Mouse (Mus musculus): ENCODE measurements at regions not wholly inside any gene's neighbourhood (a gene's known extent, or its start where the extent isn't known, plus 50 kb on each side); places are given as distances from the start of the nearest gene placed in this dataset.

DNA sequence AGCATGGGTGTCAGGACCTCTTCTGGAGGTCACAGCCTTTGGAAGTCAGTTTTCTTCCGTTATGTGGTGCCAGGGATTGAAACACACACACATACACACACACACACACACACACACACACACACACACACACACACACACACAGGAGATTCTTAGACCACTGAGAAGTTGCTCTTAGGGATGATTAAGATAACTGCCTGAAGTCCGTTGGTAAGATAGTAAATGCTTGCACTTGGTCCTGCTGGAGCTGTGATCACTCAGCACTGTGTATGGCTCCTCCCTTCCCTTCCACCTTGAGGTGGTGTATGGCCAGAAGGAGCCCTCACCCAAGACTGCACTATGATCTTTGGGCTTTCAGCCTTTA is 118.7 kb upstream of the Slc22a12 start:
- H3K36me3 ChIP-seq (ENCODE audit: insufficient read depth, low read length): no peaks in the 10 kb centered on the region
- TF ChIP-seq CTCF (IDR thresholded peaks at IDR 0.05; ENCODE audit: low read depth): no peak
- no peaks in the 10 kb centered on the region for H3K9me3 ChIP-seq (replicated peaks; ENCODE audit: low read length)
- no peak for ATAC-seq (replicated peaks; ENCODE audit: low FRiP score, low read depth)
- no peaks in the 10 kb centered on the region for H3K4me1 ChIP-seq (replicated peaks; ENCODE audit: insufficient read depth, low read length)
- no peak overlapping the region for H3K4me2 ChIP-seq (ENCODE audit: low read length)
- no peak for DNase-seq (ENCODE audit: low spot score)
- no peaks in the 10 kb centered on the region for H3K27me3 ChIP-seq (ENCODE audit: insufficient read depth, low read length)
- H3K9ac ChIP-seq (ENCODE audit: low read depth, low read length): no peak overlapping the region
- no peak overlapping the region for H3K4me3 ChIP-seq (replicated peaks; ENCODE audit: low read depth, low read length)
- H3K27ac ChIP-seq: no peak overlapping the region
- 50% methylated on average over 2 of the region's 2 CpGs for WGBS

DNA sequence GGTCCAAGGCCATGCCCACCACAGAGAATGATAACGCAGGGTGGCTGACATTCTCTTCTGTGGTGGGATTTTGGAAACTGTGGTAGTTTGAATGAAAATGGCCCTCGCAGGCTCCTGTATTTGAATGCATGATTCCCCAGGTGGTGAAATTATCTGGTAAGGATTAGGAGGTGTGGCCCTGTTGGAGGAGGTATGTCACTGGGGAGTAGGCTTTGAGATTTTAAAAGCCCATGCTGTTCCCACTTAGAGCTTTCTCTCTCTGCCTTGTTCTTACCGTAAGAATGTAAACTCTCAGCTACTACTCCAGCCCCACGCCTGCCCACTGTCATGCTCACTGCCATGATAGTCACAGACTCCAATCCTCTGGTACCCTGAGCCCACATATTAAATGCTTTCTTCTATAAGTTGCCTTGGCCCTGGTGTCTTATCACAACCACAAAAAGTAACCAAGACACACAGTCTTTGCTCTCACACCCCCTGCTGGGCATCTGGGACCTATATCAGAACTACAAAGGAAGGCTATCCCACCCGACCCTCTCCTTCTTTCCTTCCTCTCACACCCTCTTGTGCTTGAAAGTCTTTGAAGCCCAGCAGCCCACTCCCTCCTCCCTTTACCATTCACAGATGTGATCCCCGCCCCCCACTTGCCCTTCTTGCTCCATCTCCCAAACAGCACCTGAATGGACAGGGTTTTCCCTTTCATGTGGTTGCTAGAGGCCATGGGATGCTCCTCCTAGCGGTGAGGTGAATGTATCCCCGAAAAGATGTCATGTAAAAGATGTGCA is 118.1 kb upstream of the Slc22a12 start:
- Histone ChIP-seq H3K4me2 (ENCODE audit: low read length) (no peak overlapping the region), H3K4me1 (replicated peaks; ENCODE audit: insufficient read depth, low read length) (no peaks in the 10 kb centered on the region), H3K9me3 (replicated peaks; ENCODE audit: low read length) (no peaks in the 10 kb centered on the region), H3K4me3 (replicated peaks; ENCODE audit: low read depth, low read length) (no peak overlapping the region), H3K27ac (no peak overlapping the region), H3K36me3 (ENCODE audit: insufficient read depth, low read length) (no peaks in the 10 kb centered on the region), H3K27me3 (ENCODE audit: insufficient read depth, low read length) (no peaks in the 10 kb centered on the region), H3K9ac (ENCODE audit: low read depth, low read length) (no peak overlapping the region)
- TF ChIP-seq CTCF (IDR thresholded peaks at IDR 0.05; ENCODE audit: low read depth): peak; percentile 43
- no peak for DNase-seq (ENCODE audit: low spot score)
- WGBS: 30% methylated on average over 8 of the region's 8 CpGs
- ATAC-seq (replicated peaks; ENCODE audit: low FRiP score, low read depth): no peak

- Histone ChIP-seq H3K9me3 (replicated peaks; ENCODE audit: low read length) (no peaks in the 10 kb centered on the region), H3K27me3 (ENCODE audit: insufficient read depth, low read length) (no peaks in the 10 kb centered on the region), H3K4me3 (replicated peaks; ENCODE audit: low read depth, low read length) (no peak overlapping the region), H3K36me3 (ENCODE audit: insufficient read depth, low read length) (no peaks in the 10 kb centered on the region), H3K27ac (no peak overlapping the region), H3K4me2 (ENCODE audit: low read length) (no peak overlapping the region), H3K4me1 (replicated peaks; ENCODE audit: insufficient read depth, low read length) (no peaks in the 10 kb centered on the region), H3K9ac (ENCODE audit: low read depth, low read length) (no peak overlapping the region)
- ATAC-seq (replicated peaks; ENCODE audit: low FRiP score, low read depth) (no peak), DNase-seq (ENCODE audit: low spot score) (no peak)
- 90% methylated on average over 8 of the region's 8 CpGs for WGBS
- TF ChIP-seq CTCF (IDR thresholded peaks at IDR 0.05; ENCODE audit: low read depth): no peak
Measured at GRCm38 (mm10) chr19:6660157-6660556, 117.3 kb upstream of the Slc22a12 start.

GRCm38 (mm10) chr19:6654550-6654949 is 111.7 kb upstream of the Slc22a12 start:
- no peaks in the 10 kb centered on the region for H3K9me3 ChIP-seq (replicated peaks; ENCODE audit: low read length)
- H3K4me3 ChIP-seq (replicated peaks; ENCODE audit: low read depth, low read length): no peak overlapping the region
- H3K36me3 ChIP-seq (ENCODE audit: insufficient read depth, low read length): no peaks in the 10 kb centered on the region
- ATAC-seq (replicated peaks; ENCODE audit: low FRiP score, low read depth) (no peak), DNase-seq (ENCODE audit: low spot score) (no peak)
- no peak overlapping the region for H3K9ac ChIP-seq (ENCODE audit: low read depth, low read length)
- H3K27me3 ChIP-seq (ENCODE audit: insufficient read depth, low read length): no peaks in the 10 kb centered on the region
- no peak overlapping the region for H3K4me2 ChIP-seq (ENCODE audit: low read length)
- H3K27ac ChIP-seq: no peak overlapping the region
- H3K4me1 ChIP-seq (replicated peaks; ENCODE audit: insufficient read depth, low read length): no peaks in the 10 kb centered on the region
- WGBS: 85% methylated on average over 5 of the region's 5 CpGs
- TF ChIP-seq CTCF (IDR thresholded peaks at IDR 0.05; ENCODE audit: low read depth): peak; percentile 18; the same call in 1 of the 2 replicates

DNA sequence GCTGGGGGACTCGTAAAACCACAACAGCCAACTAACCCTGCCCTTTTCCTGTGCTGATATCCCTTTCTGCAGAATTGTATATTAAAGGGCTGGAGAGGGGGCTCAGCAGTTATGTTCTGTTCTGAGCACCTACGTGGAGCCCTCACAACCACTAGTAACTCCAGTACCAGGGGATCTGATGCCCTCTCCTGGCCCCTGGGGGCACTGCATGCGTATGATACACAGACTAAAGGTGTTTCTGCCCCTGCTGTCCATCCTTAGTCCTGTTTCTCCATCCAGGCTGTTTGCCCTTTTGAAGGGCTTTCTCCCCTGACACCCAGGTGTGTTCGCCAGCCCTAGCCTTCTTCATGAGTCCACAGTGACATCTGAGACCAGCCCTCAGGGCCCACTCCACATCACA is 109.9 kb upstream of the Slc22a12 start:
- ATAC-seq (replicated peaks; ENCODE audit: low FRiP score, low read depth) (no peak), DNase-seq (ENCODE audit: low spot score) (no peak)
- no peaks in the 10 kb centered on the region for H3K36me3 ChIP-seq (ENCODE audit: insufficient read depth, low read length)
- TF ChIP-seq CTCF (IDR thresholded peaks at IDR 0.05; ENCODE audit: low read depth): peak; percentile 46
- no peaks in the 10 kb centered on the region for H3K4me1 ChIP-seq (replicated peaks; ENCODE audit: insufficient read depth, low read length)
- no peak overlapping the region for H3K4me3 ChIP-seq (replicated peaks; ENCODE audit: low read depth, low read length)
- no peak overlapping the region for H3K27ac ChIP-seq
- 83% methylated on average over 4 of the region's 4 CpGs for WGBS
- H3K9ac ChIP-seq (ENCODE audit: low read depth, low read length): no peak overlapping the region
- no peak overlapping the region for H3K4me2 ChIP-seq (ENCODE audit: low read length)
- H3K9me3 ChIP-seq (replicated peaks; ENCODE audit: low read length): no peaks in the 10 kb centered on the region
- no peaks in the 10 kb centered on the region for H3K27me3 ChIP-seq (ENCODE audit: insufficient read depth, low read length)

DNA sequence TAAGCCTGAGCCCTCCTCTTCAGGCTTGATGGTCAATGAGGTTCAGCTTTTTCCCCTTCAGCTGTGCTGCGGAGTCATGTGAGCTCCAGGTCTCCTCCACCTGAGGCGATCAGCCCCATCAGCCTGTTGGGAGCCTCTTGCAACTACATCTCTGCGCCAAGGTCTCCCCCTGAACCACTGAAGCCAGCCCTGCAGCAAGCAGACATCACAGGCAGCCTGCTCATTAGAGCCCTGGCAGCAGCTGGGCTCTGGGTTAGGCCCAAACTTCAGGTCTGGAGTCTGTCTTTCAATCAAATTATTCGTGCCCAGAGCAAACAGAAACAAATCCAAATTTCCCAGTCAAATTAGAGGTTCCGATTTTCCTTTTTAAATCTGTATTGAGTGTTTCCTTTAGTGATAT is 108.4 kb upstream of the Slc22a12 start:
- TF ChIP-seq CTCF (IDR thresholded peaks at IDR 0.05; ENCODE audit: low read depth): no peak
- no peak overlapping the region for H3K4me3 ChIP-seq (replicated peaks; ENCODE audit: low read depth, low read length)
- H3K9ac ChIP-seq (ENCODE audit: low read depth, low read length): no peak overlapping the region
- no peak for DNase-seq (ENCODE audit: low spot score)
- no peak overlapping the region for H3K27ac ChIP-seq
- H3K36me3 ChIP-seq (ENCODE audit: insufficient read depth, low read length): no peaks in the 10 kb centered on the region
- H3K4me1 ChIP-seq (replicated peaks; ENCODE audit: insufficient read depth, low read length): no peaks in the 10 kb centered on the region
- 74% methylated on average over 5 of the region's 5 CpGs for WGBS
- no peaks in the 10 kb centered on the region for H3K9me3 ChIP-seq (replicated peaks; ENCODE audit: low read length)
- H3K4me2 ChIP-seq (ENCODE audit: low read length): no peak overlapping the region
- no peaks in the 10 kb centered on the region for H3K27me3 ChIP-seq (ENCODE audit: insufficient read depth, low read length)
- ATAC-seq (replicated peaks; ENCODE audit: low FRiP score, low read depth): no peak

- Histone ChIP-seq H3K27me3 (ENCODE audit: insufficient read depth, low read length) (no peaks in the 10 kb centered on the region), H3K27ac (no peak overlapping the region), H3K4me1 (replicated peaks; ENCODE audit: insufficient read depth, low read length) (no peaks in the 10 kb centered on the region), H3K9ac (ENCODE audit: low read depth, low read length) (no peak overlapping the region), H3K4me3 (replicated peaks; ENCODE audit: low read depth, low read length) (no peak overlapping the region), H3K36me3 (ENCODE audit: insufficient read depth, low read length) (no peaks in the 10 kb centered on the region), H3K9me3 (replicated peaks; ENCODE audit: low read length) (no peaks in the 10 kb centered on the region), H3K4me2 (ENCODE audit: low read length) (no peak overlapping the region)
- DNase-seq (ENCODE audit: low spot score): no peak
- no peak for ATAC-seq (replicated peaks; ENCODE audit: low FRiP score, low read depth)
- no peak for TF ChIP-seq CTCF (IDR thresholded peaks at IDR 0.05; ENCODE audit: low read depth)
- 84% methylated on average over 4 of the region's 4 CpGs for WGBS
Measured at GRCm38 (mm10) chr19:6649885-6650284, 107.1 kb upstream of the Slc22a12 start.
